Mouse (Mus musculus) fibroblast of lung, adult 2 months (primary cell): Measurements from ENCODE around the gene Kmt2c.
A peak's percentile ranks its signal among the peaks of the same experiment; 100 is the strongest.
"Not testable (repeated sequence)": the region's sequence is repeated elsewhere in the genome, so short reads cannot be mapped to it uniquely, and the experiment has no call there.

ENCODE experiments used
- DNase-seq: peaks from one replicate; pipeline ENCODE4 v3.0.0-alpha.2; 2011; ENCODE audit warnings: low read depth

Gene Kmt2c

GRCm38 (mm10) chr5:25515767-25516166, 17.2 kb upstream of the Kmt2c start, which contains the start of gene Cct8l1:
TSS of gene Cct8l1 (plus strand) at chr5:25516067.
- no peak for DNase-seq

DNA sequence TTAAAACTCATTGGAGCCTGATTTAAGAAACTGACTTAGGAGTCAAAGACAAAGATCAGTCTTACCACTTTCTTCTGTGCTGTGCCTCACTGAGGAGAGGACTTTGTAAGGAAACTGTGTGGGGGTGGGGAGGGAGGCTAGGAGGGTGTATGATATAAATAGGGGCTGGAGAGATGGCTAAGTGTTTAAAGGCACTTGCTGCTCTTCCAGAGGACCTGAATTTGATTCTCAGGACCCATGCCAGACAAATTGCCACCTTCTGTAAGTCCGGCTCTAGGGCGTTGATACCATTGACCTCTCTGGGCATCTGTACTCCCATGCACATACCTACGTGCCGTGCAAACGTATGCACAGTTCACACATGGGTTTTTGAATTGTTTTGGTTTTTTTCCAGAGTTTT, 7.5 kb upstream of the Kmt2c start:
- no peak for DNase-seq

DNA sequence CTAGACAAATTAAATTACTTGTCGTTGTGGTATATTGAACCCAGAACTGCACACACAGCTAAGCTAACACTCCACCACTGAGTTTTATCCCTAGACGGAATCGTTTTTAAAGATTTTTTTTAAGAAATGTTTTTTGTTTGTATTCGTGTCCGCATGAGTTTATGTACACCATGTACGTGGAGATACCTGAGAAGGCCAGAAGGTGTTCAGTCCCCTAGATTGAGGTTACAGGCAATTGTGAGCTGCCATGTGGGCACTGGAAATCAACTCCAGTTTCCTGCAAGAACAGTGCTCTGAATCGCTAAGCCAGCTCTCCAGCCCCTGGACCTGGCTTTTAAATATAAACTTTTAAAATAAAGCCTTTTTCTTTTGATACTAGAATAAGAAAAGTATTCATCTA, 2.1 kb upstream of the Kmt2c start:
- DNase-seq, result no peak

- DNase-seq, result peak; percentile 79
Measured at GRCm38 (mm10) chr5:25499423-25500398, 1.1 kb upstream of the Kmt2c start.

DNA sequence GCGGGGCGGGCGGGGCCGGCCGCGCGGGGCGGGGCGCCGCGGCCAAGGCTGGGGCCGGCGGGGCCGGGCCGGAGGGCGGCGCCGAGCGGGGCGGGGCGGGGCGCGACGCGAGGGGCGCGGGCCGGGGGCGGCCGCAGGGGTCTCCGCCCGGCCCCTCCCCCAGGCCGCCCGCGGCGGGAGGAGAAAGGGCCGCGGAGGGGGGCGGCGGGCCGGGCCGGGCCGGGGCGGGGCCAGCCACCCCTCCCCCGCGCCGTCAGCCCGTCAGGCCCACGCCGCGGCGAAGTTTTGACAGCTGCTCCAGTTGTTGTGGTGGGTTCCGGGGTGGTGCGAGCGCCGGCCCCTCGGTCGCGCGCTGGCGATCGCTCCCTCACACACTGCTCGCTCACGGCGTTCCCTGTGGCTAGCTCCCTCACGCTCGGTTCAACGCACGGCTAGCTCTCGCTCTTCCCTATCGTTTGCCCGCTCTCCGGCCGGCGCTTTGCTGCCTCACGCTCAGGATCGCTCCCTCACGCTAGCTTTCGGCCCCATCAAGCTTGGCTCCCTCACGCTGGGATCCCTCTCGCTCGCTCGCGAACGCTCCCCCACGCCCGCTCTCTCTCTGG, 339 bp upstream of the Kmt2c start:
- peak; percentile 40 for DNase-seq

DNA sequence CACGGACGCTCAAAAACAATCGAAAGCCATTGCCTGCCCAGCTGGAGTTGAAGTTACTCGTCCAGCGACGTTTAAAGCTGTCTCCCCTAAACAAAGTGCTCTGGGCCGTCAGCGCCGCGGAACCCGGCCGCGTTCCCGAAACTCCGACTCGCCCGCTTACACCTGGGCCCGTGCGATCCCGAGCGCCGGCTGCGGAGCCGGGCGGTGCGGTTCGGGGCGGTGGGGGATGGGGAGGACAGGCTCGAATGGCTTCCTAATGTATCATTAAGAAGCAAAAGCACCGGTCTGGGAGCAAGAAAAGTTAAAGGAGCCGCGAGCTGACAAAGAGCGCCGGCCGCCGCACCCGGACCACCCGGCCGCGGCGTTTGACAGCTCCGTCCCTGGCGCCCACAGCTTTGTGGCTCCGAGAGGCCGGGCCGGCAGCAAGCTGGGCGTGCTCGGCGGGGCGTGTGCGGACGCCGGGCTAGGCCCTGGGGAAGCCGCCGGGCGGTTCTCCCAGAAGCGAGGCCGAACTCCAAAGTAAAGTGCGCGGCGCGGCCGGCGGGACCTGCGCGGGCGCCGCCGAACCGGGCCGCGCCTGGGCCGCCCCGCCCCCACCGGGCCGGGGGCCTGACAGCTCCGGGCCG, 750 bp downstream of the Kmt2c start:
- DNase-seq, result no peak

DNA sequence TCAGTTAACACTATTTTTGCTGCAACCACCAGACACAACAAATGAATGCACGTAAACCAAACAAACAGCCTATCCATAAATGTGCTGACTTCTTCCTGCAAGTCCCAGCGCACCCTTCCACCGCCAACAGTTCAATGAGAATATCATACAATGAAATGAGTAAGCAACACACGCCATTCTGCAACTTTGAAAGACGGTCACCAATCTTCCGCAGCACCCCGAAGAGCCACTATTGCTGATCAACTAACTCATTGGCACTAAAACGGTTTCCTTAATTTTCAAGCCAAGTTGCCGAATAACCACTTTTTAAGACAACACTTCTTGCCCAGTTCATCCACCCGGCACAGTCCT, 1.2 kb downstream of the Kmt2c start:
- DNase-seq, result no peak

DNA sequence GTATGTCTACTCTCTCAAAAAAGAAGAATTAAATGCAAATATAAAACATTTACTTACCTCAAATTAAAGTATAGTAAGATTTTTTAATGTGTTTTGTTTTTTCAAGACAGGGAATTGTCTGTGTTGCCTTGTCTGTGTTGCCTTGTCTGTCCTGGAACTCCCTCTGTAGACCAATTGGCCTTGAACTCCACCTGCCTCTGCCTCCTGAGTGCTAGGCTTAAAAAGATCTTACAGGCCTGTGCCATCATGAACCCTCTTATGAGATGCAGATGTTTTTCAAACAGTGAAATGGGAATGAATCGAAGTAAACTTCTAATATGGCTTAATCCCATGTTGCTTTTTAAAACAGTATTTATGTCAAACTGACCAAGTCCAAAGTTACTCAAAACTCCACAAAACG, 1.9 kb downstream of the Kmt2c start:
- DNase-seq, result no peak

- no peak for DNase-seq
Measured at GRCm38 (mm10) chr5:25478863-25479262, 19.7 kb downstream of the Kmt2c start.

DNA sequence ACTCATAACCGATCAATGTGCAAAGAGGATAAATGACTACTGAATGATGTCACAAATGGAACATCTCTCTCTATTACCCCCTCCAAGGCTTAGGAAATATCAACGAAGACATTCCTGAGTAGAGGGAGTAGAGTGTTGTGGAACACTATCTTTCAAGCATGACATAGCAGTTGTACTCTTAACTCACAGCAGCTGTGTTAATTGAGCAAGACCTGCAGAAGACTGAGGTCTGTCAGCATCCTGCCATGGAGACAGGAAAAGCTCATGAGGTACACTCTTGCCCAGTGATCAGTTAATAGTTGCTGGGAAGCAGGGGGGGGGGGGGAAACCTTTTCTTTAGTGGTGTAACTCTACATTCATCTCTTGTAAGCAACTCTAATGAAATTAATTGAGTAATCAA, 22.8 kb downstream of the Kmt2c start:
- DNase-seq, result no peak

DNA sequence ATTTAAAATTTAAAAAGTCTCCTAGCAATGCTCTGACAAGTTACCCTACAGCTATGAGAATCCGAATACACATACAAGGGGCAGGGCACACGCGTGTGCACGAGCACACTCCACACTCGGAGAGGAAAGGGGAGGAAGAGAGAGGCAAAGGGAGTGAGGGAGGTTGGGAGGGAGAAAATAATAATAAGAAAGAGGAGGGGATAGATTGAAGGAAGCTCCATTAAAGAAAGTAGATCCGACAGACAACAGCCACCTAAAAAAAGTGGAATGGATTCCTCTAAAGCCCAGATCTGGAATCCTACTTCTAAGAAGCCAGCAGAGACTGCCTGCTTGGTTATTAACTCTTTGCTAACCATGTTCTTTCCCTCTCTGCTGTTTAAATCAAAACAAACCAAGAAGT, 26.5 kb downstream of the Kmt2c start:
- peak; percentile 8 for DNase-seq

DNA sequence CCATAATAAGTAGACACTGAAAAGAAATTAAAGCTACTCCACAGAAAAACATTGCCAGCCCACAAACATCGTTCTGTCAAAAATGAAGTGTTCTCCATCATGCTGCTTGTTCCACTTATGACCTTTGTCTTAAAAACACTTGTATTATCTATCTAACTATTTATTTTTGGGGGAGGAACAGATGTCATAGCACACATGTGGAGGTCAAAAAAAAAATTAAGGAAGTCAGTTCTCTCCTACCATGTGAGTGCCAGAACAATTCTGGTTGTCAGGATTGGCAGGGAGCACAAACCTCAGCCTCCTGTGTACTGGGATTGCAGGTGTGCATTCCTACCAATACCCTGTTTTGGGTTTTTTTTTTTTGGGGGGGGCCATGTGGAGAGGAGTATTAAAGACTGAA, 36.6 kb downstream of the Kmt2c start:
- DNase-seq, result no peak

DNA sequence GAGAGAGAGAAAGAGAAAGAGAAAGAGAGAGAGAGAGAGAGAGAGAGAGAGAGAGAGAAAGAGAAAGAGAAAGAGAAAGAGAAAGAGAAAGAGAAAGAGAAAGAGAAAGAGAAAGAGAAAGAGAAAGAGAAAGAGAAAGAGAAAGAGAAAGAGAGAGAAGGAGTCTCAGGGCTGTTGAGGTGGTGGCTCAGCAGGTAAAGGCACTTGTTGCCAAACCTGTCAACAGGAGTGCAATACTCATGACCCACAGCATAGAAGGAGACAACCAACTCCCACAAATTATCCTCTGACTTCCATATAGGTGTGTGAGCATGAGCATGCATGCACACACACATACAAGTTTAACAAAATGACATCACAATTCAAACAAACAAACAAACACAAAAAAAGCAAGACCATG, 43.2 kb downstream of the Kmt2c start:
- DNase-seq, result not testable (repeated sequence)

- DNase-seq, result no peak
Measured at GRCm38 (mm10) chr5:25452691-25453090, 45.9 kb downstream of the Kmt2c start.

DNA sequence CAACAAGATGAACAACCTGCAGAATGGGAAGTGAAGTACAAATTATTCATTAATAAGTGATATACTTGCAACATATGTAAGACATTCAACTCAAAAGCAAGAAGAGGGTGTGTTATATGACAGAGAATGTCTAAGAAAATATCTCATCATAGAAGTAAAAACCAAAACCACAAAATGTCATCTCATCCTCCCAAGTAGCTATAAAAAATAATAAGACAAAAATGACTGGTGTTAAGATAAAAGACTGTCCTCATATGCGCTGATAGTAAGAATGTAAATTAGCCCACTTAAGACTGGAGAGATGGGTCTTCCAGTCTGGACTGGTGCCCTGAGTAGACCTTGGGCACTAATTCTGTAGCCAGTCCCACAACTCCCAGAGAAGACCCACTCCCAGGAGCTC, 61.1 kb downstream of the Kmt2c start:
- DNase-seq, result no peak

DNA sequence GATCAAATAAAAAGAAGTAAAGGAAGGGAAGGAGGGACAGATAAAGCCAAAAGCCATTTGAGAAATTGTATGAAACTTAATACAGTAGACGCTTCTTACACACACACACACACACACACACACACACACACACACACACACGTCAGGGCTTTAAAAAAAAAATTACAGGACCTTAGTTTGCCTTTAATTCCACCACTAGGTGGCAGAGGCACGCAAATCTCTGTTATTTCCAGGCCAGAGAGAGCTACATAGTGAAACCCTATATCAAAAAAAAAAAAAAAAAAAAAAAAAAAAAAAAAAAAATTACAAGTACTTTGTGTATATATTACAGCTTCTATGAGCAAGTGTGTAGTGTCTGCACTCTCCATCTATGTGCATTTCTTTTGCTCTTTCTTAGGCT, 62.5 kb downstream of the Kmt2c start:
- DNase-seq, result peak; percentile 64

- no peak for DNase-seq
Measured at GRCm38 (mm10) chr5:25422576-25422975, 76.0 kb downstream of the Kmt2c start.

GRCm38 (mm10) chr5:25420601-25421000, 78.0 kb downstream of the Kmt2c start:
- peak; percentile 51 for DNase-seq

GRCm38 (mm10) chr5:25415382-25415781, 83.2 kb downstream of the Kmt2c start:
- DNase-seq, result no peak

GRCm38 (mm10) chr5:25396727-25397126, 101.9 kb downstream of the Kmt2c start:
- DNase-seq, result no peak

- no peak for DNase-seq
Measured at GRCm38 (mm10) chr5:25392655-25393054, 105.9 kb downstream of the Kmt2c start.

DNA sequence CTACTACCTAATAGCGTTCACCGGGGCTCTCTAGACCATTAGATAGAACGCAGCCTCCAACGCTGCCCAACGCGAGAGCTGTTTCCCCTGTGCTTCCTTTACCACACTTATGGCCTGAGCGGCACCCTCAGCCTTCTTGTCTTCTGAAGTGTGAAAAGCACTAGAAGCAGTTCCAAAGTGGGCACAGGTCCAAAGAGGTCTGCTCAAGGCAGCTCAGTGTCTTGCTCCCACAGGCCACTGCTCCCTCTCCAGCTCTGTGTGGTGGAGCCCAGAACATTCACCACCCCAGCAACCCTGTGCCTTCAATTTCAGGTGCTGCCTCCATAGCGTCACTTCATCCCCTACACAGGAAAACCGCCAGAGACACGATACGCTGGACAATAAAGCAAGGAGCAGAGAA, 115.0 kb downstream of the Kmt2c start:
- no peak for DNase-seq

DNA sequence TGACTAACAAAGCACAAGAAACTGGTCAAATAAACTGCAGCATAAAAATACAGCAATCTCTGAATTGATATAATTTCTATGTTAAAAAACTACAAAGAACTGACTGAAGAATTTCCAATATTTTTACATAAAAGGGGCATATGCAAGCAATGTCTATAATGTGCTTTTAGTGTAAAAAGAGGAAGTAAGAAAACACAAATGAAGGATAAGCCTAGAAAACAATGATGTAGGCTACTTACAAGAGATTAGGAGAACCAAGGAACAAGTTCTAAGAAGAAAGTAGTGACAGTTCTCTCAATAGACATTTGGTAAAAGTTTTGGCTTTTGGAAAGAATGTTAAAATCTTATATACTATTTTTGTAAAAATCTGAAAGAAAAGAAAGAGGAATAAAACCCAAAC, 119.4 kb downstream of the Kmt2c start:
- no peak for DNase-seq
